Mouse (Mus musculus): ENCODE results near the gene Crhr2.

- TF ChIP-seq CTCF (IDR thresholded peaks at IDR 0.05; ENCODE audit: low read depth) (no peak), EP300 (IDR thresholded peaks at IDR 0.05; ENCODE audit: low read depth) (no peak)
These were observed 68.9 kb downstream of the Crhr2 start for GRCm38 (mm10) chr6:55063793-55064476.

Measured in heart, postnatal 0 days (tissue).